Mouse (Mus musculus): ENCODE data around the gene Naxe. TPM values are rescaled to one million over a fixed set of nuclear protein-coding genes. Genes with fewer than 3 reads are reported as not detected.

The Naxe gene
- polyA plus RNA-seq (2012; rRNA removed) = 59.9 and 77.1 TPM in 2 replicates

GRCm38 (mm10) chr3:88057902-88058696 is at the start of gene Naxe:
TSS of gene Naxe (minus strand) at chr3:88058495.

DNA sequence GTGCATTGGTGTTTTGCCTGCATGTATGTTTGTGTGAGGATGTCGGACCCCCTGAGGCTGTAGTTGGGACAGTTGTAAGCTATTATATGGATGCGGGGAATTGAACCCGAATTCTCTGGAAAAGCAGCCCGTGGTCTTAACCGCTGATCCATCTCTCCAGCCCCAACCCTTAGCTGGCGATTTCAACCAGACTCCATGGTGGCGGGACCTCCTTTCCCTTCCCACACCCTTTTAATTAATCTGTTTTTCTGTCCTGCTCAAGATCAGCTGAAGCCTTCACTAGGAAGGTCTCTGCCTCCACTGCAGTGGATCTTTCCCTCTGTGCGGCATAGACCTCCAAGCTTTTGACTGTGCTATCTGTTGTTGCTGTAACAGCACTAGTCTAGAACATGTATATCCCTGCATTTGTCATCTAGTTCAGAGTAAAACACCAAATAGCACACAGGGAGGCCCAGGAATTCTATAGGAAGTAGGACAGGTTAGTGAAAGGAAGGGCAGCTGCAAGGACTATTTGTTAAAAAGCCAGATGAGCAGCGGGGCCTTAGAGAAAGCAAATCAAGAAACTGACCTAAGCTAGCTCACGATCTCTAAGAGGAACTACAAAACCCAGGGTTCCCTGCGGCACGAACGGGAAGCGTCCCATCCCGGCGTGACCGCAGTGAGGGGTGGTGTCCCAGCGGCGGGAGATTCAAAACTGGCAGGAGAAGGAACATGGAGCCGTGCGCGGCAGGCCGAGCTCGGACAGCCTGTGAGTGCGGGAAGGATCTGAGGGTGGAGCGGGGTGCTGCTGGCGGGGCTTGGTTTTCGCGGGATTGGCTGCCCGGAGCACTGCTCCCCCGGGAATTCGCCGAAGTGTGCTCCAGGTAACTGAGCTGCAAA is 23.3 kb upstream of the Naxe start, which contains the start of gene Iqgap3:
Gene Iqgap3, plus strand, starts transcription at position 627 of the 879 bp plus-strand sequence.

GRCm38 (mm10) chr3:88078204-88078603 is 19.9 kb upstream of the Naxe start, which contains the start of gene Ttc24:
TSS of gene Ttc24 (minus strand) at chr3:88078304.

GRCm38 (mm10) chr3:88042661-88043421 is 15.5 kb downstream of the Naxe start, which contains the start of gene Gpatch4:
TSS of gene Gpatch4 (plus strand) at chr3:88043108.

DNA sequence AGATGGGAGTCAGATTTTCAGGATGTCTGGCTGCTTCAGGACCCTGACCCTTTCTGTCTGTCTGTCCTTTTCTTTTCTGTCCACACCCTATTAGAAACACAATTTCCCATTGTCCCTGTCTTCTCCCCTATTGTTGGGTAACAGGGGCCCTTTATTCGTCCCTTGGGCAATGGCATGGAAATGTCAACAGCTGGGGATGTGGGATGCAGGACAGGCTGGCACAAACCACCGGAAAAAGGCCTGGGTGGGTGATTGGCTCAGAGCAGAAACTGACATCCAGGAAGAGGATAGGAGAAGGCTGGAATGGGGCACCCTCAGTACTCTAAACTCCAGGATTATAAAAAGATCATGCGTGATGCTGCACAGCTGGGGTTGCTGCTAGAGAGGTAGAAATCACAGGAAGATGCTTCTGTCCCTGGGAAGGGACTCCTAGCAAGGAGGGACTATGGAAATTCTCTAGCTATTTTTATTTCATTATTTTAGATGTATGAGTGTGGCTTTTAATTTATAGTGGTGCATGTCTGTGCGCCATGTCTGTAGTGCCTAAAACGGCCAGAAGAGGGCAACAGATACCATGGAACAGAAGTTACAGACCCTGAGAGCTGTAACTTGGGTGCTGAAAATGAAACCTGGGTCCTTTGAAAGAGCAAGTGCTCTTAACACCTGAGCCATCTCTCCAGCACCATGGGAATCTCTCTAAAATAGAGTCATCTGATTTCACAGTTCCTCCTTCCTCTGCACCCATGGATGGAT is 30.7 kb downstream of the Naxe start, which contains the start of gene Hapln2:
Gene Hapln2, minus strand, starts transcription at position 150 of the 753 bp plus-strand sequence.

Other genes with a start within 250 kb of the Naxe start
- gene Pear1, start 234.2 kb downstream of the Naxe start, polyA plus RNA-seq (2012; rRNA removed) = 12.5 and 18.4 TPM in 2 replicates
- gene Sh2d2a, start 211.7 kb downstream of the Naxe start, polyA plus RNA-seq (2012; rRNA removed) = 0.02 TPM in 1 of 2 replicates, not detected in the other
- gene Prcc, start 172.9 kb downstream of the Naxe start, polyA plus RNA-seq (2012; rRNA removed) = 55.2 and 62.6 TPM in 2 replicates
- 241 and 830 TPM in 2 replicates for gene Hdgf, start 152.2 kb downstream of the Naxe start, polyA plus RNA-seq (2012; rRNA removed)
- gene Mrpl24, start 139.0 kb downstream of the Naxe start, polyA plus RNA-seq (2012; rRNA removed) = 127 and 138 TPM in 2 replicates
- 36.5 and 49.1 TPM in 2 replicates for gene Isg20l2, start 128.2 kb downstream of the Naxe start, polyA plus RNA-seq (2012; rRNA removed)
- gene Rrnad1, start 127.8 kb downstream of the Naxe start, polyA plus RNA-seq (2012; rRNA removed) = 39.7 and 44.0 TPM in 2 replicates
- 308 and 462 TPM in 2 replicates for gene Crabp2, start 109.8 kb downstream of the Naxe start, polyA plus RNA-seq (2012; rRNA removed)
- 85.7 and 264 TPM in 2 replicates for gene Nes, start 87.4 kb downstream of the Naxe start, polyA plus RNA-seq (2012; rRNA removed)
- gene Bcan, start 58.3 kb downstream of the Naxe start, polyA plus RNA-seq (2012; rRNA removed) = 0.38 and 0.47 TPM in 2 replicates
- 0.24 and 0.36 TPM in 2 replicates for gene Hapln2, start 30.9 kb downstream of the Naxe start, polyA plus RNA-seq (2012; rRNA removed)
- gene Gpatch4, start 15.4 kb downstream of the Naxe start, polyA plus RNA-seq (2012; rRNA removed) = 22.8 and 45.2 TPM in 2 replicates
- gene Ttc24, start 19.8 kb upstream of the Naxe start, polyA plus RNA-seq (2012; rRNA removed) = not detected in 2 replicates
- 23.1 and 28.6 TPM in 2 replicates for gene Iqgap3, start 23.5 kb upstream of the Naxe start, polyA plus RNA-seq (2012; rRNA removed)
- 22.3 and 32.4 TPM in 2 replicates for gene Mef2d, start 83.9 kb upstream of the Naxe start, polyA plus RNA-seq (2012; rRNA removed)
- gene Rhbg, start 196.2 kb upstream of the Naxe start, polyA plus RNA-seq (2012; rRNA removed) = 0.49 and 0.53 TPM in 2 replicates
- 0.15 and 0.20 TPM in 2 replicates for gene Gm38392, start 228.7 kb upstream of the Naxe start, polyA plus RNA-seq (2012; rRNA removed)
- gene Tsacc, start 238.5 kb upstream of the Naxe start, polyA plus RNA-seq (2012; rRNA removed) = 3.8 and 6.7 TPM in 2 replicates
- 479 and 533 TPM in 2 replicates for gene Cct3, start 238.6 kb upstream of the Naxe start, polyA plus RNA-seq (2012; rRNA removed)

Data from central nervous system, embryonic 11.5 days (tissue).